Mouse (Mus musculus) megakaryocyte progenitor cell, adult 5-6 weeks (primary cell): ENCODE results near the gene Tasp1. TPM values are rescaled to one million over a fixed set of nuclear protein-coding genes. Genes with fewer than 3 reads are reported as not detected.
"Not testable (repeated sequence)": the region's sequence is repeated elsewhere in the genome, so short reads cannot be mapped to it uniquely, and the experiment has no call there.

ENCODE experiments used
- ATAC-seq: replicated peaks from 2 replicates; pipeline ENCODE4 v1.8.0; 2016; ENCODE audit warnings: mild to moderate bottlenecking, moderate TSS enrichment, inconsistent platforms; ENCODE audit not compliant: poor library complexity
- total RNA-seq, 2 experiments: library from RNA; stranded (forward) in 1 of 2; stranded (reverse) in 1 of 2; fragments of 157-497, 149-512 nt in 1 of 2; fragments of 200-1000 nt in 1 of 2; gene quantifications; 2 replicates each; pipeline versions ENCODE4 v1.2.3 to v1.2.4; 2015 to 2017

Tasp1 gene
- total RNA-seq, 2 experiments from 2014 or later: 18.0 to 22.2 TPM

- peak; percentile 57 for ATAC-seq
Observed at GRCm38 (mm10) chr2:140060092-140060867, 6.3 kb downstream of the Tasp1 start.

GRCm38 (mm10) chr2:140058125-140058524 is 8.5 kb downstream of the Tasp1 start:
- ATAC-seq: peak; percentile 85

- ATAC-seq: no peak
Observed at GRCm38 (mm10) chr2:140051607-140052126, 14.9 kb downstream of the Tasp1 start.

- ATAC-seq: no peak
Observed at GRCm38 (mm10) chr2:140042522-140043131, 24.0 kb downstream of the Tasp1 start.

- ATAC-seq: no peak
Observed at GRCm38 (mm10) chr2:140042081-140042480, 24.5 kb downstream of the Tasp1 start.

- ATAC-seq: no peak
Observed at GRCm38 (mm10) chr2:140037459-140037858, 29.1 kb downstream of the Tasp1 start.

GRCm38 (mm10) chr2:140036854-140037253 is 29.8 kb downstream of the Tasp1 start:
- no peak for ATAC-seq

- no peak for ATAC-seq
Observed at GRCm38 (mm10) chr2:140024937-140025336, 41.7 kb downstream of the Tasp1 start.

GRCm38 (mm10) chr2:140007406-140007805 is 59.2 kb downstream of the Tasp1 start:
- peak; percentile 72 for ATAC-seq

- ATAC-seq: no peak
Observed at GRCm38 (mm10) chr2:139998170-139998569, 68.4 kb downstream of the Tasp1 start.

GRCm38 (mm10) chr2:139989907-139990306 is 76.7 kb downstream of the Tasp1 start:
- ATAC-seq: not testable (repeated sequence)

- ATAC-seq: no peak
Observed at GRCm38 (mm10) chr2:139967451-139967850, 99.2 kb downstream of the Tasp1 start.

- peak; percentile 87 for ATAC-seq
Observed at GRCm38 (mm10) chr2:139966288-139966687, 100.3 kb downstream of the Tasp1 start.

- ATAC-seq: no peak
Observed at GRCm38 (mm10) chr2:139948843-139949242, 117.8 kb downstream of the Tasp1 start.

GRCm38 (mm10) chr2:139937581-139937980 is 129.0 kb downstream of the Tasp1 start:
- ATAC-seq: no peak

- ATAC-seq: no peak
Observed at GRCm38 (mm10) chr2:139934577-139934976, 132.0 kb downstream of the Tasp1 start.

- ATAC-seq: no peak
Observed at GRCm38 (mm10) chr2:139934033-139934572, 132.5 kb downstream of the Tasp1 start.

- ATAC-seq: no peak
Observed at GRCm38 (mm10) chr2:139932211-139932610, 134.4 kb downstream of the Tasp1 start.

GRCm38 (mm10) chr2:139924937-139925336 is 141.7 kb downstream of the Tasp1 start:
- ATAC-seq: no peak

GRCm38 (mm10) chr2:139921395-139921794 is 145.2 kb downstream of the Tasp1 start:
- not testable (repeated sequence) for ATAC-seq

GRCm38 (mm10) chr2:139919757-139920156 is 146.8 kb downstream of the Tasp1 start:
- peak; percentile 87 for ATAC-seq
